Mouse (Mus musculus) midbrain, postnatal 0 days (tissue): ENCODE results near the gene Fam160b1. TPM values are rescaled to one million over a fixed set of nuclear protein-coding genes. Genes with fewer than 3 reads are reported as not detected.

Experiments used
- ATAC-seq: fragments of 200-750 bp; cut with Nextera tagmentation; 2 replicates; pipeline ENCODE4 v1.8.0; 2017; ENCODE audit warnings: moderate number of reproducible peaks, mild to moderate bottlenecking, moderate TSS enrichment, moderate library complexity; ENCODE audit not compliant: low FRiP score
- DNase-seq: peaks from one replicate; pipeline ENCODE4 v3.0.0-alpha.2; 2015; ENCODE audit warnings: low spot score
- H3K27ac ChIP-seq: fragments of 300-500 bp; sonication (generic); 2 replicates; pipeline ENCODE4 v1.5.1; 2014; ENCODE audit warnings: low read depth, mild to moderate bottlenecking, low read length, mixed read lengths
- H3K27me3 ChIP-seq: fragments of 300-500 bp; sonication (generic); 2 replicates; pipeline ENCODE4 v1.6.1; 2014; ENCODE audit warnings: low read length, control low read depth, mixed read lengths; ENCODE audit not compliant: insufficient read depth
- H3K36me3 ChIP-seq: fragments of 300-500 bp; sonication (generic); 2 replicates; pipeline ENCODE4 v1.6.1; 2014; ENCODE audit warnings: low read length, control low read depth, mixed read lengths; ENCODE audit not compliant: insufficient read depth
- H3K4me1 ChIP-seq: fragments of 300-500 bp; sonication (generic); 2 replicates; pipeline ENCODE4 v1.6.1; 2014; ENCODE audit warnings: mild to moderate bottlenecking, control low read depth, antibody characterized with exemption, low read length, mixed read lengths; ENCODE audit not compliant: insufficient read depth
- H3K4me2 ChIP-seq: fragments of 300-500 bp; sonication (generic); 2 replicates; pipeline ENCODE4 v1.6.1; 2014; ENCODE audit warnings: low read depth, mild to moderate bottlenecking, low read length, mixed read lengths; ENCODE audit not compliant: poor library complexity, severe bottlenecking
- H3K4me3 ChIP-seq: fragments of 300-500 bp; sonication (generic); 2 replicates; pipeline ENCODE4 v1.5.1; 2014; ENCODE audit warnings: low read depth, mild to moderate bottlenecking, low read length, moderate library complexity
- H3K9ac ChIP-seq: fragments of 300-500 bp; sonication (generic); replicated peaks from 2 replicates; pipeline ENCODE4 v1.6.1; 2014; ENCODE audit warnings: mild to moderate bottlenecking, low read length, moderate library complexity, mixed read lengths; ENCODE audit not compliant: poor library complexity, severe bottlenecking
- H3K9me3 ChIP-seq: fragments of 300-500 bp; sonication (generic); 2 replicates; pipeline ENCODE4 v1.6.1; 2016; ENCODE audit warnings: low read length, control low read depth
- CTCF ChIP-seq: IDR thresholded peaks from 2 replicates; pipeline ENCODE4 v1.5.1; 2016; ENCODE audit warnings: antibody characterized with exemption, mild to moderate bottlenecking
- WGBS: fragments of 180-500 bp; shearing (Covaris S2); extraction: QIAGEN DNeasy Blood & Tissue Kit; methylation state at CpG from one replicate; pipeline ENCODE4 v1.1.7; 2014; 5-methylcytosine and 5-hydroxymethylcytosine counted together
- polyA plus RNA-seq: library from polyadenylated mRNA; unstranded; fragments of >200 nt; fragmentation: Nextera tagmentation; extraction: Ambion mirVana; gene quantifications from 2 replicates; pipeline ENCODE4 v1.2.1, GENCODE M21; 2015
- total RNA-seq: library from RNA; depleted of rRNA; stranded (reverse); fragments of >200 nt; gene quantifications from 2 replicates; pipeline ENCODE4 v1.2.3, GENCODE M21; 2014; rRNA removed

Gene Fam160b1
- total and polyA plus RNA-seq, 2 experiments from 2014 or later: 11.0 to 19.9 TPM

DNA sequence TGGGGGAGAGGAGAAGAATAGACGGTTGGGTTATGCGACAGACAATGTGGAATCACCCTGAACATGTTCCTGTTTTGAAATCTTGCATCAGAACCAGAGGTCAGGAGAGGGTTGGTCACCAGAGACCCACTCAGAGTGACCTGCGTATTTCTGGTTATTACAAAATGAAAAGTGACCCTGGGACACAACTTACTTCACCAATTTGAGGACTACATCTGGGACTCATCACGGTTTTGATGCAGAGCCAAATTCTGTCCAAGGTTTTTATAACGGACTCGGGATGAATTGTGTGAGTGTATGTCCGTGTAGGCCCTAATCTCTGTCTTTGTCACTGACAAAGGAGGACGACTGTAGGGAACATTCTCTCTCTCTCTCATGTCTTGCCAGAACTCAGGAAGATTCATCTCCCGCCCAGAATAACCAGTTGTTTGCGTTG lies 76.1 kb downstream of the Fam160b1 start:
- Histone ChIP-seq H3K27ac (no peak overlapping the region), H3K27me3 (no peaks in the 10 kb centered on the region; the same call in 1 of the 2 replicates), H3K4me2 (no peak overlapping the region), H3K9me3 (no peaks in the 10 kb centered on the region), H3K4me1 (no peaks in the 10 kb centered on the region; the same call in 1 of the 2 replicates), H3K9ac (no peak overlapping the region), H3K4me3 (no peak overlapping the region), H3K36me3 (no peaks in the 10 kb centered on the region)
- TF ChIP-seq CTCF: no peak
- ATAC-seq: no peak
- no peak for DNase-seq
- 64% methylated on average over 10 of the region's 10 CpGs for WGBS

DNA sequence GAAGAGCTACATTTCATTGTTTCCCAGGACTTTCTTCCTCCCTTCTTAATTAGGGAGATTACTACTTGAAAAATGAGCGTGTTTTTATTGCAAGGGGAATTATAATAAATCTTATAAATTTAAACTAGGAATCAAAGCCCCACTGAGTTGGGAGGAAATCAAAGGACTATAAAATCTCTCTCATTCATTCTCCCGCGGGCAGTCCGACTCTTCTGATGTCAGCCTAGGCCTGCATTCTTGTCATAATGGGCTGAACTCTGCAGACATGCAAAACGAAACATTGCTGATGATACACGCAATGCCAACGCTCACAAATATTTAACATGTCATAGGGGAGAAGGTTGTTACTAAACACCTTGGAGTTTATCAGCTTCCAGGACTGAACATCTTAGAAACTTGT lies 76.6 kb downstream of the Fam160b1 start:
- TF ChIP-seq CTCF: no peak
- ATAC-seq: no peak
- 57% methylated on average over 7 of the region's 7 CpGs for WGBS

More for the DNA sequence above, 76.6 kb downstream of the Fam160b1 start:
- H3K9ac ChIP-seq: no peak overlapping the region
- no peak for DNase-seq
- H3K4me1 ChIP-seq: no peaks in the 10 kb centered on the region
- no peak overlapping the region for H3K27ac ChIP-seq
- H3K4me2 ChIP-seq: no peak overlapping the region
- H3K4me3 ChIP-seq: no peak overlapping the region
- H3K36me3 ChIP-seq: no peaks in the 10 kb centered on the region
- no peaks in the 10 kb centered on the region for H3K9me3 ChIP-seq
- H3K27me3 ChIP-seq: no peaks in the 10 kb centered on the region; the same call in 1 of the 2 replicates

Other genes starting within 250 kb of the Fam160b1 start
- gene Ablim1, start 45.8 kb upstream of the Fam160b1 start, total RNA-seq: 81.2 and 104 TPM in 2 replicates
- 50.7 and 53.2 TPM in 2 replicates for gene Ablim1, start 45.8 kb upstream of the Fam160b1 start, polyA plus RNA-seq
- gene Trub1, start 92.2 kb downstream of the Fam160b1 start, total RNA-seq: 18.5 and 23.6 TPM in 2 replicates
- gene Trub1, start 92.2 kb downstream of the Fam160b1 start, polyA plus RNA-seq: 18.2 and 18.3 TPM in 2 replicates